In the genomic region with DNA sequence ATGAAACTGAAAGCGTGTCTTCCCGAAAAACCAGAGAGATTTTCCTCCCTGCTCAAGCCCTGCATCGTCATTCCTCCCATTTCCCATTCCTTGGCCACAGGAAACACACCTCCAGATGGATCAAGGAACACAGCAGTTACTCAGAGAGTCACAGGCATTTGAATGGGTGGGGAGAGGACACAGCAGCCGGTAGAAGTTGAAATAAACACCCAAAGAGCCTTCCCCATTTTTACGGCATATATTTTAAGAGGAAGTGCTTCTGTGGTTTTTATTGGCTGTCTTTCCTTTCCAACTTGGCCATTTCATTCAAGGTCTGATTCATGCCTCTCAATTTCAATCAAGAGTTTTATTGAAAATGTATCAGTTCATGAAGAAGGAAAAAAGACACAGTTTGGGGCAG, we compare ENCODE assay signal across 15 mouse cellular contexts. TPM values are rescaled to one million over a fixed set of nuclear protein-coding genes. Genes with fewer than 3 reads are reported as not detected.
A peak's percentile ranks its signal among the peaks of the same experiment; 100 is the strongest.
DNase-seq lines count a peak whose midpoint lies in the region; ATAC-seq and TF ChIP-seq lines count a peak whose summit lies in the region.
"Had no signal": no experiment of that assay in that cellular context is flagged by ENCODE, and none has a peak within 500 bp of the region (broad histone marks: within the 10 kb centered on the region; RNA-seq: fewer than 3 reads in every experiment).

No protein-coding gene starts in this region.

- 32% methylated on average over 5 of the region's 5 CpGs for WGBS in lung, adult 2 months
- WGBS in liver, postnatal 0 days (ENCODE audit: insufficient replicate concordance) = 35% methylated on average over 5 of the region's 5 CpGs

- no peaks in the 10 kb centered on the region for H3K27me3 ChIP-seq in liver, postnatal 0 days (ENCODE audit: insufficient read depth, low read length)
- no peaks in the 10 kb centered on the region for H3K27me3 ChIP-seq in splenic B cell, adult 2 months (ENCODE audit: control insufficient read depth, insufficient read depth, low read length, poor library complexity, severe bottlenecking)
- H3K27me3 ChIP-seq: limb, embryonic 15.5 days had no signal

- H3K36me3 ChIP-seq in liver, postnatal 0 days (replicated peaks; ENCODE audit: insufficient read depth, low read length) = no peaks in the 10 kb centered on the region
- H3K36me3 ChIP-seq in splenic B cell, adult 2 months (ENCODE audit: control insufficient read depth, insufficient read depth, low read length, poor library complexity, severe bottlenecking) = no peaks in the 10 kb centered on the region
- H3K36me3 ChIP-seq: limb, embryonic 15.5 days had no signal

- peak overlapping the region; percentile 31 for H3K4me3 ChIP-seq in lung, adult 2 months (replicated peaks; ENCODE audit: extremely low read depth, low read depth, low read length)
- peak overlapping the region; percentile 24; the same call in 1 of the 2 replicates for H3K4me3 ChIP-seq in liver, postnatal 0 days (ENCODE audit: low read depth, low read length)
- H3K4me3 ChIP-seq: limb, embryonic 15.5 days had no signal

- peak overlapping the region; percentile 54 for H3K4me2 ChIP-seq in liver, postnatal 0 days (ENCODE audit: low read depth, low read length)
- H3K4me2 ChIP-seq: hindbrain, embryonic 14.5 days; limb, embryonic 15.5 days had no signal

- H3K9ac ChIP-seq in liver, postnatal 0 days (replicated peaks) = 0 out of 2 replicates have a peak overlapping the region, but pooled peaks have one; percentile 39
- H3K9ac ChIP-seq: hindbrain, embryonic 14.5 days; limb, embryonic 15.5 days had no signal

- no peak for TF ChIP-seq POLR2A in lung, adult 2 months (IDR thresholded peaks at IDR 0.05; ENCODE audit: borderline replicate concordance, extremely low read depth, low read depth, low read length)

- no peaks in the 10 kb centered on the region for H3K9me3 ChIP-seq in liver, postnatal 0 days (ENCODE audit: low read length)
- H3K9me3 ChIP-seq: limb, embryonic 15.5 days had no signal

- DNase-seq in lung, adult 2 months = no peak
- no peak for DNase-seq in lung, adult 18-20 months
- DNase-seq in NIH3T3 (ENCODE audit: low read depth) = peak; percentile 12
- DNase-seq in liver, postnatal 0 days = no peak
- peak; percentile 55 for DNase-seq in splenic B cell, adult 2 months (ENCODE audit: low read depth, low spot score)
- DNase-seq in adrenal gland, adult 8-10 months = no peak
- DNase-seq in left cerebral cortex, adult 11 months (ENCODE audit: low spot score) = no peak
- DNase-seq: cerebellum, adult 11-12 months; layer of hippocampus, adult 9-11 months had no signal

- no peak for ATAC-seq in liver, postnatal 0 days
- ATAC-seq: CD4-positive, CD25-positive, alpha-beta regulatory T cell, adult 4 months; forebrain, embryonic 14.5 days; intestine, embryonic 16.5 days; Patski had no signal

- TF ChIP-seq CTCF in lung, adult 2 months (IDR thresholded peaks at IDR 0.05; ENCODE audit: insufficient read depth, low read length) = no peak
- no peak for TF ChIP-seq CTCF in liver, postnatal 0 days (IDR thresholded peaks at IDR 0.05; ENCODE audit: low read depth)

- 0 out of 2 replicates have a peak overlapping the region, but pooled peaks have one; percentile 48 for H3K27ac ChIP-seq in liver, postnatal 0 days (ENCODE audit: low read depth)
- H3K27ac ChIP-seq: hindbrain, embryonic 14.5 days; limb, embryonic 15.5 days had no signal

- no peaks in the 10 kb centered on the region for H3K4me1 ChIP-seq in lung, adult 2 months (ENCODE audit: control insufficient read depth, insufficient read depth, low read length)
- H3K4me1 ChIP-seq in liver, postnatal 0 days (ENCODE audit: insufficient read depth) = peaks cover 11% of the 10 kb centered on the region
- H3K4me1 ChIP-seq: limb, embryonic 15.5 days had no signal

- TF ChIP-seq EP300 in liver, postnatal 0 days (IDR thresholded peaks at IDR 0.05; ENCODE audit: low read depth) = no peak

RNA-seq across cellular contexts. Expression of gene Hhex, which starts 13.6 kb away (rescaled TPM):
- polyA plus RNA-seq in lung, adult 2 months (2012; rRNA removed) = 20.0 and 28.6 TPM in 2 replicates
- polyA plus RNA-seq in liver, postnatal 0 days (2015; fragmentation: Nextera tagmentation; extraction: Ambion mirVana) = 54.5 and 56.4 TPM in 2 replicates
- 100 to 1,000 TPM in 2 of 4 experiments, 10 to 100 TPM in 2; 23.6 to 283 (median 97.2) TPM for total RNA-seq in adrenal gland, adult 8-10 months (2022)

Comparison
In these comparisons a context has a peak if more than half of its experiments do, and no peak if none do; other contexts are left out.
1. DNase-seq: peak in NIH3T3 (single experiment) and splenic B cell, adult 2 months (single experiment); none in lung, adult 2 months (single experiment), lung, adult 18-20 months (0 of 2), liver, postnatal 0 days (single experiment), adrenal gland, adult 8-10 months (single experiment) and left cerebral cortex, adult 11 months (single experiment).